Comparison of ENCODE assay signal across 12 mouse cellular contexts in genomic region chr2:34945580-34945979, GRCm38 (mm10). TPM values are rescaled to one million over a fixed set of nuclear protein-coding genes. Genes with fewer than 3 reads are reported as not detected.
"Had no signal": no experiment of that assay in that cellular context is flagged by ENCODE, and none has a peak within 500 bp of the region (broad histone marks: within the 10 kb centered on the region; RNA-seq: fewer than 3 reads in every experiment).

No protein-coding gene starts in this region.

- H3K36me3 ChIP-seq: limb, embryonic 10.5 days; liver, embryonic 15.5 days; midbrain, embryonic 13.5 days had no signal

- H3K4me3 ChIP-seq: layer of hippocampus, adult 2 months; left cerebral cortex, adult 2 months; limb, embryonic 10.5 days; liver, embryonic 15.5 days; midbrain, embryonic 13.5 days had no signal

- DNase-seq: kidney, adult 8-10 months; kidney, postnatal 36 days; lung, embryonic 14.5 days; lung, postnatal 14 days; spleen, adult 18-20 months had no signal

- H3K4me1 ChIP-seq: midbrain, embryonic 13.5 days had no signal

- H3K9ac ChIP-seq: liver, embryonic 15.5 days; lung, embryonic 14.5 days; midbrain, embryonic 13.5 days had no signal

- H3K9me3 ChIP-seq: limb, embryonic 10.5 days; liver, embryonic 15.5 days; midbrain, embryonic 13.5 days had no signal

- ATAC-seq: intestine, postnatal 0 days; midbrain, embryonic 13.5 days had no signal

- H3K27ac ChIP-seq: kidney, postnatal 0 days; layer of hippocampus, adult 2 months; left cerebral cortex, adult 2 months; liver, embryonic 15.5 days; midbrain, embryonic 13.5 days had no signal

RNA-seq across cellular contexts. Expression of gene Traf1, which starts 16.0 kb away (rescaled TPM):
- polyA plus RNA-seq: limb, embryonic 10.5 days had no signal
